Mouse (Mus musculus) CD4-positive helper T cell, adult 2 months (primary cell): ENCODE data around the gene Ppp1r13l.

Source experiments
- DNase-seq: peaks from one replicate; pipeline ENCODE4 v3.0.0-alpha.2; 2012; ENCODE audit warnings: low read depth, missing footprints, low spot score

Ppp1r13l gene

DNA sequence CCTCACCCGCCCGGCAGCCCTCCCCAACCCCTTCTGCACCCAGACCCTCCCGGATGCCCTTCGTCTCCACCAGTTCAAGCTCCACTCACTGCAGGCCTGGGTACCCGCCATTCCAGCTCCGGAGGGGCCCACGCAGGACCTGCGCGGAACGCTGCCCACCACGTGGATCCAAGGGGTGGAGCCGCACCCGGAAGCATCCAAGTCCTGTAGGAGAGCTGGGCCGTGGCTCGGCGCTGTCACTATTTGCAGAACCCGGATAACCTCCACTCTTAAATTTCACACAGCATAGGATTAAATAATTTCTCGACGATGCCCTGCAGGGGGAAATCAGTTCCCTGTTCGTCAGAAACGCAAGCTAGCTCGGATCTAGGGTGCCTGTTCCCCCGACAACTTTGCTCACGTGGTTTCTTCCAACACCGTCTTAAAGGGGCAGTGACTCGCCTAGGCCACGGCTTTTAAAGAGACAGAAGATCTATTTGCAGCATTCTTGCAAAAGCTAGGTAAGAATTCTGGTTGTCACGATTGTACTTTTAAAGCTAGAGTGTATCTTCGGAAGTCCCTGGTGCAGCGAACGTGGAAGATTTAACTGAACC lies at the start of gene Ppp1r13l, which contains the start of gene Cd3eap:
Gene Ppp1r13l (plus strand): TSS at position 451 of the 593 bp plus-strand sequence.
Gene Cd3eap (minus strand): TSS at position 185 of the 593 bp plus-strand sequence.
- DNase-seq = peak; percentile 90

DNA sequence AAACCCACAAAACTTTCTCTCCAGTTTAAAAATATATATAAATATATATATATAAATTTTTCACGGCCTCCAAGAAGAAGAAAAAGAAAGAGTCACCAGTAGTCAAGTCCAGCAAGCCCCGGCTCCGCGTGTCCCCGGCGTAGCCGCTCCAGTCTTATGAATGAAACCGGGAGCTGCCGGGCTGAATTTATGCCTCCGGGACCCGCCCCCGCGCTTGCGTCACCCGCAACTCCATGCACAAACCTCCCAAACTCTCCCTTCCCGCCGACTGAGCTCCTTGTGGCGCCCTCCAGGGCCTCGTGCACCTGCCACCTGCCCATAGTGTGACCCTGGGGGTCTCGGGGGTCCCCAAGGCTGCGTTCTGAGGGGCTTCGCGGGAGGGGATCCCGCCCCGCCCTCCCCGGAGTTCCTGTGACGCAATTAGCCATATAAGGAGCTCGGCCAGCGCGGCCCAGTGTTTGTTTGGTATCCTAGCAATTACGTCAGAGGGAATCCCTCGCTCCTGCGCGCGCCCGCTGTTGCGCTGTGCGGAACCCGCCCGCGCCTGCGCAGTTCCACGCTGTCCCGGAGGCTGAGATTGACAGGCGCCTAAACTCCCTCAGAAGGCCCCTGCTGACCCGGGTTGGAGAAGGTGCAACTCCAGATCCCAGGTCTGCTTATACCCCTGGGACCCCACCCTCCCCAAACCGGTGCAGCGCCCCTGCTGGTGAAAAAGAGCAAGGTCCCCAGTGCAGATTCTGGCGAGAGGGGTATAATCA lies 49.5 kb upstream of the Ppp1r13l start, which contains the start of gene Fosb:
Gene Fosb (minus strand): TSS at position 168 of the 758 bp plus-strand sequence.
- DNase-seq = peak; percentile 99

DNA sequence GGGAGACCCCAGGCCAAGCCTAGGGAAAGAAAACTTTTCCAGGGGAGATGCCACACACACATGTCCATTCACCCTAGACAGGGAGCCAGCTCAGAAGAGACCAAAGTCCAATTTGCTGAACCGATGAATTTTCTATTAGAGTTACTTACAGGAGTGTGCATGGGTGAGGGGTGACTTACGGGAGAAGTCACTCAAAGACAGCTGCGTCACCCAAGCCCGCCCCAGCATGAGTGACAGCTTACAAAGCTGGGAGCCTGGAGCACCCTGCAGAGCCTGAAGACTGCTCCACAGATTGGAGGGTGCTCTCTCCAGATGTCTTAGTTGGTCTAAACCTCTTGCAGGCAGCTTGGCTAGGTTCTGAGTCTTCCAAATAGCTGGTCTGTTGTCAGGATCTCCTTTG lies 47.6 kb upstream of the Ppp1r13l start:
- peak; percentile 10 for DNase-seq

DNA sequence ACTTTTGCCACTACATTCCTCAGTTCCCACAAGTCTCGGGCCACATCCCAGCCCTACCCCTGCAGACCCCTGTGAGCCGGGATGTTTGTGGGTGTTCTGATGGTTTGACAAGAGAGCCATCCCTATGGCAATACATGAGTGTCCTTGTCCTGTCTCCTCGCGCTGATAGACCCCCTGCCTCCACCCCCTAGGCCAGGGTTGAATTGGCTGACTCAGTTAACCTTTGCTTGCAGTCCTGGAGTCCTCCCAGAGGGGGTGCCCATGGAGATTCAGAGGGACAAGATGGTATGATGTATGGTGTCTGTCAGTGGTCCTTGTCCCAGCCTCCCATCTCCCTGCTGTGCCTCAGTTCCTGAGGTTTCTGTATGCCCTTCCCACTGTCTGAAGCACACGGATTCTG lies 45.5 kb upstream of the Ppp1r13l start:
- no peak for DNase-seq

DNA sequence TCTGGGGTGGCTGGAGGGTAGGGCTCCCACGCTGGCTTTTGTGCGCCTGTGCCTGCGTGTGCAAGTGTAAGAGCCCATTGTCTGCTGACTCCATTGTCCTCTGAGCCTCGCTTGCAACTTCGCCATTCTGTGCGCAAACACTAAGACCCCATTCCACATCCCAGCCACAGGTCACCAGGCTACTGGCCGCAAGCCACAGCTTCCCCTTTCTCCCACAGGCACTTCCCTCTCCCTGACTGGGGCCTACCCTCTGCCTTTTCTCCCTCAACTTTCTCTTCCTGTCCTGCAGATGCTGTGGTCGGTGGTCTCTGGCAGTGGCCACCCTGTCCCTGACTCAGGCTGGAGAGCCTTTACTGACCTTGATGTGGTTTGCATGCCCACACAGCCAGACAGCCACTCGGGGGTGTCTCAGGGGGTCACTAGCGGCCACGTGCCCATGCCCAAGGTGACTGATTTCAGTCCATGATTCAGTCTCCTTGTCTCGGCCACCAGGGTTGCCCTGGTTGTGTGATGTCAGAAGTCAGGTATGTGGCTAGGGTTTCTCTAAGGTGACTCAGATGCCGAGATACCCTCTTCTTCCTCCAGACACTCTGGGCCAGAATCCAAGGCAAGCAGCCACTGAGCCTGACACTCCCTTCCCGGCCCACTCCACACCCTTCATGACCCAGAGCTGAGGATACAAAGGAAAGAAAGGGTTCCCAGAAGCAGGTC lies 42.9 kb upstream of the Ppp1r13l start:
- DNase-seq = peak; percentile 35

DNA sequence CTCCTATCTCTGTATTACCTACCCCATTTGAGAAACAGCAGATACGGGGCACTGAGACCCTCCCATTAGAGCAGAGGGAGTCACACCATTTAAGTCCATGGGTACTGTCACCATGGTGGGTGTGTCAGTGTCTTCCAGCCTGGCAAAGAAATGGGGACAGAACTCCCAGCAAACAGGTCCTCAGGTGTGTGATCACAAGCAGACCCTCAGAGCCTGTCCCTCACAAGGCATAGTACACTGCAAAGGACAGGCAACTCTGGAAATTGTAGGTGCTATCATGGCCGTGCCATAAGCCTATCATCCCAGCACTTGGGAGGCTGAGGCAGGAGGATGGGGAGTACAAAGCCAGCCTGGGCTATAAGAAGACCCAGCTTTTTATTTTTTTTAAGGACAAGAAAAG lies 41.3 kb upstream of the Ppp1r13l start:
- no peak for DNase-seq

DNA sequence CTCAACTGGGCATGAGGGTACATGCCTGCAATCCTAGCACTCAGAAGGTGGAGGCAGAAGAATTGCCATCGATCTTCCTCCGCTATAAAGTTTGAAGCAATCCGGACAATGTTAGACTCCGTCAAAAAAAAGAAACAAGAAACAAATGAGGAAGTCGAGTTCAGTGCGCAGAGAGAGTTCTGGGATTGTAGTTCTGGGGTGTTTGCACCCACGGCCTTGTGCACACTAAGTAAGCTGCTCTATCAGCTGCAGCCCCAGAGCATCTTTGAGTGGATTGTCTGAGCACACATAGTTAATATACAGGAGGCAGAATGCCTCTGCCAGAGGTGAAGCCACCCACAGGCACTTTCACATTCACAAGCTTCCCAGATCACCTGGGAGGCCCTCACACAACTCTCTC lies 40.9 kb upstream of the Ppp1r13l start:
- DNase-seq = peak; percentile 41

DNA sequence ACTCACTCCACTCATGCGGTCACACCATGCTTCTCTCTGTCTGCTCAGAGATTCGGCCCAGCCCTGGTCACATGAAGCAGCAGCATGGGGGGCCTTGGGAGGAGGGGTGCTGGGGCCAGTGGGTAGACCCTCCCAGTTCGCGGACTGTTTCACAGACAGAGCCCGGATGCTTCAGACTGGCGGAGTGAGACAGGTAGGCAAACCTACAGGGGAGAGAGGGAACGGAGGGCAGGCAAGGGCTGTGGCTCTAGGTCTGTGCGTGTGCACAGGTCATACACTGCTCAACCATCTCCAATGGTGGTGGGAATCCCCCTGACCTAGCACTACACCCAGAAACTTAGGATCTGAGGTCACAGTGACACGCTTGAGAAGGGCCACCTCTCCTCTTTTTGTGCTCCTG lies 40.1 kb upstream of the Ppp1r13l start:
- DNase-seq = no peak

DNA sequence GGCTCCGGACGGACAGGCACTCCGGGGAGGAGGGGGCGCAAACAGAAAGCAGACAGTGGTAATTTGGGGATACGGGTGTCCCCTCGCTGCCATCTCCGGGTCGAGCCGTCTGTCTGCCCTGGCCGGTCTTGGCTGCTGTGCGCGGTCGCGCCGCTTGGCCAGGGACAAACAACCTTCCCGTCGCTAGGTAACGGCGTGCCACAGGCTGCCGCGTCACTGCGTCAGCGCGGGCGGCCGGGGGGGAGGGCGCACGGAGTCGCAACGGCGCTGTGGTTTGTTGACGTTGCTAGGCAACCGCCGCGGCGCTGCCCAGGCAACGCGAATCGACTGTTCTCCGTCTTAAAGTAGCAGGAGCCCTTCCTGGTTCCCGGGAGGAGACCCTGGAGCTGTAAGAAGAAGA lies 39.6 kb upstream of the Ppp1r13l start:
- peak; percentile 98 for DNase-seq

DNA sequence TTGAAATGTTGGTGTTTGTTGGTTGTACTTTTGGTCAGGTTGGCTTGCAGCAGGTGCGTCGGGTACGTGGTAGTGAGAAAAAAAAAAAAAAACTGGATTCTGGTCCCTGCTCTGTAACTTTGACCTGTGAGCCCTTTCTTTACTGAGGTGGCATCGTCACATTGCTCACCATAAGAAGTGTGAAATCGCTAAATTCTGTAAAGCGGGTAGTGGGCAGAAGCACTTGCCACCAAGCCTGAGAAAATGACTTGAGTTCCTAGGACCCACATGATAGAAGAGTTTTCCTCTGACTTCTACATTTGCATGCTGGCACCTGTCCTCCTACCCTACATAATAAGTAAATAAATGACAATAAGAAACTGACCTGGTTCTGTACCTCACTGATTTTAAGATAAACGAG lies 38.9 kb upstream of the Ppp1r13l start:
- peak; percentile 52 for DNase-seq

DNA sequence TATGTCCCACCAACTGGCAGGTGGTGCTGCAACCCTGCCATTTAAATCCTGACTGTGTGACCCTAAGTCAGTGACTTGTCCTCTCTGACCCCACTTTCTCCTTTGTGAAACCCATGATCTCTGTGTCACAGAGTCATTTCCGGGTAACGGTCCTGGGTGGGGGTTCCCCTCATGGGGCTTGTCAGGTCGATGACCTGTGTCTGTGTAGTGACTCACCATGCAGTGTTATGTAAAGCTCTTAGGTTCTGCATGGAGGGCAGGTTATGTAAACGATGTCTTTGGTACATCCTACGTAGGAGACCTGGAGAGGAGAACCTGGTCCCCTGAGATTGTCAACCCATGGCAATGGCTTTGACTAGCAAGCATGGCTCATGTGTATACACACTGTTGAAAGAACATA lies 38.1 kb upstream of the Ppp1r13l start:
- DNase-seq = peak; percentile 86

DNA sequence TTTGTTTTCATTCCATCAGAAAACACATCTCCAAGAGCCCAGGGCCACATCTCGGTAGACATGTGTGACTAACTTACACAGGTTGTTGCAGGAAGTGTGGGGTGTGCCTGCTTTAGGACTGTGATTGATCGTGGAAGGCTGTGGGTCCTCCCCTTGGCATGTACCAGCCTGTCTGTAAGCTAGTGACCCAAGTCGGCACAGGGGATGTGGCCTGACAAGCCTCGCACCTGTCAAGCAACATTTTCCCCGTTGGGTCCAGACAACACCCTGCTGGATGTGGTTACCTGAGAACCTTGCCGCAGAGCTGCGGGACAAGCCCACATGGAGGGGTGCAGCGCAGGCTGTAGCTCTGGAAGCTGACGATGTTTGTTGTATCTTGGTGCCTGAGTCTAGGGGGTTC lies 37.1 kb upstream of the Ppp1r13l start:
- peak; percentile 51 for DNase-seq

DNA sequence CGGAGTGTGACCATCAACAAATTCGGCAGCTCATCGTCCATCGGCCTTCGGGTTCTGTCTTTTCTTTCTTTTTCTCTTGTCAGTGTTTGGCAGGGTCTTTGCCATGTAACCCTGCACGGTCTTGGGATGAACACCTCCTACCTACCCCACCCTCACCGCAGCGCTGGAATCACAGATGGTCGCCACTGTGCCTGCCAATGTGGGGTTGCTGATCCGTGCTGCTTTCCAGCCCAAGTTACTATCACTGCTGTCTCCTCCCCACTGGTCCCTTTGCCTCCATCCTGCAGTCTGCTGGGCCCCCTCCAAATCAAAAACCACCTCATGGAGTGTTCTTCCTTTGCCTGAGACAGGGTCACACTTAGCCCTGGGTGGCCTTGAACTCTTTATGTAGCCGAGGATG lies 35.3 kb upstream of the Ppp1r13l start:
- no peak for DNase-seq

DNA sequence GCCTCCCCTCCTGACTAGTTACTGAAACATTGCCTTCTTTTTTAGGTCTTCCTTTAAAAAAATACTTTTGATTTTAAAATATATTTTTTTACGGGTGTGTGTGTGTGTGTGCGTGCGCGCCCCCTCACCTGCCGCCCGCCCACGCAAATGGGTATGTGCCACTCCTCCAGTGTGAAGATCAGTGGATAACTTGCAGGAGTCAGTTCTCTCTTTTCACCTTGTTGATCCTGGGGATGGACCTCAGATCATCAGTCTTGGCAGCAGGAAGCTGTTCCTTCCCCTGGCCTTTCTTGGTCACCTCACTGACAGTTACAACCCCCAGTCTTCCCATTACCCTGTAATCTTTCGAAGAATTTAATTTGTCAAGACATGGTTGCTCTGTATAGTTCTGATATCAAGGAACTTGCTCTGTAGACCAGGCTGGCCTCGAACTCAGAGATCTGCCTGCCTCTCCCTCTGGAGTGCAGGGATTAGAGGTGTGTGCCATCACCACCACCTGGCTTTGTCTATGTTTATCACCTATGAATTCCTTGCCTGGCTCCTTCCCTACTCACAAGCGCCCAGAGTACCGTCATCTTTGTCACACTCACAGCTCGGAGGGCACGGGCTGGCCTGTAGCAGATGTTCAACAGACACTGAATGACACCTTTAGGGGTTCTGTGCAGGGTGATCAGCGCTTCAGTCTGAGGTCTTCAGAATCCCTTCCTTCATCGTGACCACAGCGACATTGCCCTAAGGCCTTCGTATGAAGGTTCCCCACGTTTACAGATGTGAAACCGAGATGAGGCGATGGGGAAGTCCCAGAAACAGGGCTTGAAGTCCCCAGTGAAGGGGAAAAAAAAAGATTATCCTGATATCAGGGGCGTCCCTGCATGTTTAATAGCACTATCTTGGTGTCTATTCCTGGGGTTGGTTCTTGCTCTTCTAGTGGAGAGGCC lies 34.0 kb upstream of the Ppp1r13l start:
- peak; percentile 84 for DNase-seq

DNA sequence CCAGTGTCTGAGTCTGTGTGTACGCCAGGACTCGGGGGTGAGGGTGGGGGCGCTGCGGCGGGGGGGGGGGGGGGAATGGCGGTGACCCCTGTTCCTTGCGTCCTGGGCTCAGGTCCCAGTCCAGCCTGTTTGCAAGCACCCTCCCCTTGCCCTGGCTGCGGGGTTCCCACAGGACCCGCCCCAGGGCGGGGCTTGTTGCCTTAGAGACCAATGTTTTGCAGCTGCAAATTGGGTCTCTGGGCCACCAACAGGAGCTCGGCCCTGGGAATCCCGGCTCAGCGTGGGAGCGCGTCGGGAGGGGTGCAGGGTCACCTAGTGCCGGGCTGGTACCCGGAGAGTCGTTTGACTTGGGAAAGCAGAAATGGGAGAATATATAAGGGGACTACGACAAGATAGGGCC lies 33.2 kb upstream of the Ppp1r13l start:
- peak; percentile 88 for DNase-seq

DNA sequence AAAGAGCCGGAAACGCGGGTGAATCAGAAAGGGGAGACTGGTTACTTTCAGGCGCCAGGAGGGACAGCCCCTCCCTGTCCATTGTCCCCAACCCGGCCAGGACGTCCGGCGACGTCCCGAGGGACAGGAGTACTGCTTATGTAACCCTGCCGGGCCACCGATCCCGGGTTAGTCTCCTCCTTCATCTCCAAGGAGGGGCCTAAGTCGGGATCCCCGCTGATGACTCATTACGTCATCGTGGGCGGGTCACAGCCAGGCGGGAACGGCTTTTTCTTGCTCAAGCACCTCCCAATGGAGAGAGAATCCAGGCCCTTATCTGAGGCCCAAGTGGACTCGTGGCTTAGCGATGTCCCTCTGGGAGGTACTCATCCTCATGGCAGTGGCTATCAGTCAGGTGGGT lies 32.4 kb upstream of the Ppp1r13l start:
- peak; percentile 66 for DNase-seq

DNA sequence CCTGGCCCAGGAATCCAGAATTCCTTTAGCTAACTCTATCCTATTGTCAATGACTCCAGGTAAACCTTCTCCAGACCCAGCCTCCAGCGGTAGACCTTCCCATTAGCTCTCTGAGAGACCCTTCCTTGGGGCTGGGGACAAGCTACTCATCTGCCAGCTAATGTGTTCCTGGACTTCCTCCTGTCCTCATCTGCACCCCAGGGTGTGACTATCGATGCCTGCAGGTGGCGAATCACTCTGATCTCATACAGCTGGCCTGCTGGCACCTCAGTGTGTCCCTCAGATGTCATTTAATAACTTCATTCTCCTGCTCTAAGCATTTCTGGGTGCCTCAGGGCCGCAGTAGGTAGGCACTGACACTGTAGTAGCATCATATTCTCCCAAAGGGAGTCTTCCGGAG lies 31.8 kb upstream of the Ppp1r13l start:
- DNase-seq = no peak

DNA sequence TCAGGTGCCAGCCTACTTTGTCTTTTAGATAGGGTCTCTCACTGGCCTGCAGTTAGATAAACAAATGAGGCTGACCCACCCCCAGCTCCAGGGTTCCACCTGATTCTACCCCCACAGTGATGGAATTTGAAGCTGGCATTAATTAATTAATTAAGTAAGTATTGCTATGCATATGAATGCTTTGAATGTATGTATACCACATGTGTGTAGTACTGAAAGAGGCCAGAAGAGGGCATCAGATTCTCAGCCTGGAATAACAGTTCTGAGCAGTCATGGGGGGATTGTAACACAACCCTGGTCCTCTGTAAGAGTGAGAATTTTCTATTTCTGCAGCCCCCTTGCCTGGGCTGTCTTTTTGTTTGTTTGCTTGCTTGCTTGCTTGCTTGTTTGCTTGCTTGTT lies 31.1 kb upstream of the Ppp1r13l start:
- peak; percentile 54 for DNase-seq

DNA sequence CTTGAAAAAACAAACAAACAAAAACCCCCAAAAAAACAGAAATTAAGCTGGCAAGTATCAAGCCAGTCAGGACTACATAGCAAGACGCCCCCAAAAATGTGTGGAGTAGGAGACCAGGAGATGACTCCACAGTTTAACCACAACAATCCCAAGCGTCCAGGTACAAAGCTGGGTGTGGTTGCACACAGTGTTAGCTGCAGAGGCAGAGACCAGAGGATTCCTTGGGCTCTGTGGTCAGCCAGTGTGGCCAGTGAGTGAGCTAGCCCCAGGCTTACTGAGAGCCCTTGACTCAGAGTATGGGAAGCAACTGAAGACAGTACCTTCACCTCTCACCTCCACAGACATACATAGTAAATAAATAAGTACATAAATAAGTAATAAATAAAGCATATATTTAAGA lies 27.6 kb upstream of the Ppp1r13l start:
- no peak for DNase-seq

DNA sequence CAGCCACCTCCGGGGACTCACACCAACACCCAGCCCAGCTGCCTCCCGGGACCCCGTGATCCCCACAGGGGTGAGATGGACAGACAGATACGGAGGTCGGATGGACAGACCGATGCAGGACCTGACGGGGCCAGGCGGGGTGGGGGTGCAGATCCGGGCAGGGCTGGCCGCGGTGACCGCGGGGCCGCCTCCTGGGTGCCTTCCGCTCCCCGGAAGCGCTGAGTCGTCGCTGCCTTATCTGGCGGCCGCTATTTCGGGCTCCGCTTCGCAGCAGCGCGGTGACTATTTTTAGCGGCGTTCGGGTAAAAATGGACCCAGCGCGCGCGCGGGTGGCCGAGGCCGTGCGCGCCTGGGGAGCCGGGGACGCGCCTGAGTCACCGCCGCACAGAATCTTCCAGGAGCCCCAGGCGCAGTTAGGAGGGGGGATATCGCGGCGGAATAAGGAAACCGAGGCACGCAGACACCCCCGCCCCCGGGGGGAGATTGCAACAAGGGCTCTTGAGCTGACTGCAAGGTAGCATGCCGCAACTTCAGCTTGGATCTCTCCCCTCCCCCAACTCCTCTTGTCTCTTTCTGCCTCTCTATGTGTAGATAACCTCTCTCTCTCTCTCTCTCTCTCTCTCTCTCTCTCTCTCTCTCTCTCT lies 26.7 kb upstream of the Ppp1r13l start:
- peak; percentile 87 for DNase-seq

DNA sequence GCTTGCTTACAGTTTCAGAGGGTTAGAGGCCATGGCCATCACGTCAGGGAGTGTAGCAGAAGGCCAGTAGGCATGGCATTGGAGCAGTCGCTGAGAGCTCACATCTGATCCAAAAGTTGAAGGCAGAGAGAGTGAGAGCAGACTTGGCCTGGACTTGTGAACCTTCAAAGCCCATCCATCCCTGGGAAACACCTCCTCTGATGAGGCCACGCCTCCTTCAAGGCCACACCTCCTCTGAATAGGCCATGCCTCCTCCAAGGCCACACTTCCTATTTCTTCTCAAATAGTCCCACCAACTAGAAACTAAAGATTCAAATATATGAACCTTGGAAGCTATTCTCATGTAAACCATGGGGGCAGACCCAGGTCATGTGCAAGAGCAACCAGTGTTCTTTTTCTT lies 24.0 kb upstream of the Ppp1r13l start:
- no peak for DNase-seq
